Mouse (Mus musculus) MEL (cell line): ENCODE data around the gene Bcl6. TPM values are rescaled to one million over a fixed set of nuclear protein-coding genes. Genes with fewer than 3 reads are reported as not detected.

Source experiments
- DNase-seq: peaks from one replicate; pipeline ENCODE4 v3.0.0; 2011; ENCODE audit warnings: low read depth, low spot score
- H3K27ac ChIP-seq: 2 replicates; pipeline ENCODE4 v1.5.1; 2012; ENCODE audit warnings: low read depth, mild to moderate bottlenecking, control low read depth, low read length, moderate library complexity; ENCODE audit not compliant: control insufficient read depth
- H3K27me3 ChIP-seq, 2 experiments: fragments of 150-350 bp in 1 of 2; sonication (generic) in 1 of 2; 2 replicates each; pipeline ENCODE4 v1.6.1; 2012; ENCODE audit warnings: low read length in 2 of 2, mild to moderate bottlenecking in 2 of 2, improper control_type of control experiment in 1 of 2, moderate library complexity in 1 of 2; ENCODE audit not compliant: insufficient read depth in 2 of 2, control insufficient read depth in 1 of 2
- H3K36me3 ChIP-seq, 2 experiments: 2 replicates each; pipeline ENCODE4 v1.6.1; 2012 to 2014; ENCODE audit warnings: low read length in 2 of 2, improper control_type of control experiment in 1 of 2, inconsistent platforms in 1 of 2, mild to moderate bottlenecking in 1 of 2; ENCODE audit not compliant: insufficient read depth in 2 of 2, control insufficient read depth in 1 of 2
- H3K4me1 ChIP-seq, 2 experiments: fragments of 150-350 bp in 1 of 2; sonication (generic) in 1 of 2; 2 replicates each; pipeline ENCODE4 v1.6.1; 2012; ENCODE audit warnings: low read length in 2 of 2, improper control_type of control experiment in 1 of 2, mild to moderate bottlenecking in 1 of 2; ENCODE audit not compliant: insufficient read depth in 2 of 2, control insufficient read depth in 1 of 2
- H3K4me3 ChIP-seq, 2 experiments: fragments of 150-350 bp in 1 of 2; sonication (generic) in 1 of 2; 2 replicates each; pipeline ENCODE4 v1.5.1; 2012; ENCODE audit warnings: low read depth in 2 of 2, low read length in 2 of 2, mild to moderate bottlenecking in 2 of 2, moderate library complexity in 2 of 2, control low read depth in 1 of 2, improper control_type of control experiment in 1 of 2; ENCODE audit not compliant: control insufficient read depth in 1 of 2, insufficient read depth in 1 of 2
- H3K79me2 ChIP-seq: 2 replicates; pipeline ENCODE4 v1.6.1; 2012; ENCODE audit warnings: mild to moderate bottlenecking, low read length, moderate library complexity; ENCODE audit not compliant: control insufficient read depth, poor library complexity, insufficient read depth
- H3K9ac ChIP-seq: 2 replicates; pipeline ENCODE4 v1.6.1; 2012; ENCODE audit warnings: low read depth, mild to moderate bottlenecking, control low read depth, low read length, moderate library complexity; ENCODE audit not compliant: control insufficient read depth, poor library complexity, severe bottlenecking
- H3K9me3 ChIP-seq: fragments of 150-350 bp; sonication (generic); replicated peaks from 2 replicates; pipeline ENCODE4 v1.6.1; 2012; ENCODE audit warnings: mild to moderate bottlenecking, low read length, improper control_type of control experiment, moderate library complexity; ENCODE audit not compliant: insufficient read depth
- CHD2 ChIP-seq: IDR thresholded peaks from 2 replicates; pipeline ENCODE4 v1.6.1; 2011; ENCODE audit warnings: low read length, improper control_type of control experiment
- CTCF ChIP-seq, 3 experiments: IDR thresholded peaks in 2 of 3; conservative IDR thresholded peaks in 1 of 3; 2 replicates each; pipeline ENCODE4 v1.5.1; 2011 to 2012; ENCODE audit warnings: low read length in 3 of 3, low read depth in 2 of 3, mild to moderate bottlenecking in 2 of 3, improper control_type of control experiment in 1 of 3, inconsistent platforms in 1 of 3, mixed read lengths in 1 of 3, moderate library complexity in 1 of 3; ENCODE audit not compliant: control insufficient read depth in 1 of 3, insufficient read depth in 1 of 3, poor library complexity in 1 of 3, severe bottlenecking in 1 of 3
- ELF1 ChIP-seq: IDR thresholded peaks from 2 replicates; pipeline ENCODE4 v1.6.1; 2014; ENCODE audit warnings: low read depth, mild to moderate bottlenecking, inconsistent platforms, low read length, improper control_type of control experiment, moderate library complexity
- ETS1 ChIP-seq: IDR thresholded peaks from 2 replicates; pipeline ENCODE4 v1.6.1; 2012; ENCODE audit warnings: low read depth, mild to moderate bottlenecking, inconsistent platforms, low read length, improper control_type of control experiment, moderate library complexity
- GABPA ChIP-seq: IDR thresholded peaks from 2 replicates; pipeline ENCODE4 v1.6.1; 2012; ENCODE audit warnings: low read depth, mild to moderate bottlenecking, inconsistent platforms, low read length, improper control_type of control experiment, moderate library complexity
- GATA1 ChIP-seq: IDR thresholded peaks from 2 replicates; pipeline ENCODE4 v1.6.1; 2011; ENCODE audit warnings: low read depth, low read length, improper control_type of control experiment
- HCFC1 ChIP-seq: IDR thresholded peaks from 2 replicates; pipeline ENCODE4 v1.6.1; 2012; ENCODE audit warnings: low read depth, mild to moderate bottlenecking, inconsistent platforms, low read length, improper control_type of control experiment, moderate library complexity
- KAT2A ChIP-seq: conservative IDR thresholded peaks from 2 replicates; pipeline ENCODE4 v1.6.1; 2012; ENCODE audit warnings: low read depth, low read length, improper control_type of control experiment, inconsistent platforms
- MAFK ChIP-seq: IDR thresholded peaks from 2 replicates; pipeline ENCODE4 v1.6.1; 2011; ENCODE audit warnings: low read depth, mild to moderate bottlenecking, low read length, improper control_type of control experiment, borderline replicate concordance
- MAZ ChIP-seq: IDR thresholded peaks from 2 replicates; pipeline ENCODE4 v1.6.1; 2012; ENCODE audit warnings: low read depth, mild to moderate bottlenecking, inconsistent platforms, low read length, improper control_type of control experiment
- MYB ChIP-seq: IDR thresholded peaks from 2 replicates; pipeline ENCODE4 v1.6.1; 2011; ENCODE audit warnings: mild to moderate bottlenecking, low read depth, low read length, improper control_type of control experiment
- NELFE ChIP-seq: IDR thresholded peaks from 2 replicates; pipeline ENCODE4 v1.6.1; 2011; ENCODE audit warnings: low read depth, low read length, improper control_type of control experiment
- POLR2A ChIP-seq, 2 experiments: IDR thresholded peaks; 2 replicates each; pipeline ENCODE4 v1.6.1; 2011 to 2012; ENCODE audit warnings: low read length in 2 of 2, mild to moderate bottlenecking in 2 of 2, control low read depth in 1 of 2, improper control_type of control experiment in 1 of 2, low read depth in 1 of 2, moderate library complexity in 1 of 2; ENCODE audit not compliant: control insufficient read depth in 1 of 2, insufficient read depth in 1 of 2, poor library complexity in 1 of 2
- RAD21 ChIP-seq: IDR thresholded peaks from 2 replicates; pipeline ENCODE4 v1.6.1; 2011; ENCODE audit warnings: mild to moderate bottlenecking, low read depth, low read length, improper control_type of control experiment
- RCOR1 ChIP-seq: IDR thresholded peaks from 2 replicates; pipeline ENCODE4 v1.6.1; 2012; ENCODE audit warnings: low read depth, mild to moderate bottlenecking, inconsistent platforms, low read length, improper control_type of control experiment
- SIN3A ChIP-seq: IDR thresholded peaks from 2 replicates; pipeline ENCODE4 v1.6.1; 2012; ENCODE audit warnings: low read length, improper control_type of control experiment, inconsistent platforms
- SMC3 ChIP-seq: IDR thresholded peaks from 2 replicates; pipeline ENCODE4 v1.6.1; 2011; ENCODE audit warnings: low read depth, low read length, improper control_type of control experiment
- TAL1 ChIP-seq: IDR thresholded peaks from 2 replicates; pipeline ENCODE4 v1.6.1; 2012; ENCODE audit warnings: mild to moderate bottlenecking, inconsistent platforms, low read length, moderate library complexity, mixed read lengths
- TBP ChIP-seq: IDR thresholded peaks from 2 replicates; pipeline ENCODE4 v1.8.0; 2011; ENCODE audit warnings: low read depth, low read length, improper control_type of control experiment
- USF1 ChIP-seq: IDR thresholded peaks from 2 replicates; pipeline ENCODE4 v1.6.1; 2014; ENCODE audit warnings: low read depth, mild to moderate bottlenecking, inconsistent platforms, low read length, improper control_type of control experiment, moderate library complexity
- ZC3H11A ChIP-seq: IDR thresholded peaks from 2 replicates; pipeline ENCODE4 v1.6.1; 2012; ENCODE audit warnings: low read depth, mild to moderate bottlenecking, inconsistent platforms, low read length, improper control_type of control experiment
- ZKSCAN1 ChIP-seq: IDR thresholded peaks from 2 replicates; pipeline ENCODE4 v1.6.1; 2012; ENCODE audit warnings: low read depth, mild to moderate bottlenecking, inconsistent platforms, low read length, improper control_type of control experiment, moderate library complexity
- polyA plus RNA-seq, 2 experiments: library from polyadenylated mRNA; stranded (reverse) in 1 of 2; unstranded in 1 of 2; fragments of >175 nt in 1 of 2; fragments of >200 nt in 1 of 2; gene quantifications; 2 replicates each; pipeline versions ENCODE4 v1.2.1 to v1.2.4; 2012; ENCODE audit warnings: low replicate concordance in 2 of 2, low read depth in 1 of 2; ENCODE audit not compliant: insufficient read length in 2 of 2, insufficient read depth in 1 of 2, missing spikeins in 1 of 2
- total RNA-seq: library from RNA; depleted of rRNA; stranded (reverse); fragments of 300-350 nt; gene quantifications from 2 replicates; pipeline ENCODE4 v1.2.3, GENCODE M21; 2012

Gene Bcl6
- total and polyA plus RNA-seq, 3 experiments: not detected

DNA sequence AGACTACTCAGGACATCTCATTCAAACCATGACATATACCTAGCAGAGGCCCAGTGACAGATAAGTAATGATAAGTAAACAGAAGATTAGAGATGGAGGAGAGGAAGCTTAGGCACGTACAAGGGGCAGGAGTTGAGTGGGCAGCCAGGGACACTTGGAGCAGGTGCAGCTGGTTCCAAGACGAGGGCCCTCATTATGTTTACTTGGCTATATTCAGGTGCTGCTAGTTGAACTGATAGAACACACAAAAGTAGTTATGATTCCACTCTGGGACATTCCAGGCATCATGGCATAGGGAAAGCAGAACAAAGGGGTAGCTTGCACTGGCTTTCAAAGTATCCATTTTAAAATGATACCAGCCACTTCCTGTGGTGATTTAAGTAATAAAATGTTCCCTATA lies 54.3 kb downstream of the Bcl6 start:
- H3K36me3 ChIP-seq: no peaks in the 10 kb centered on the region
- TF ChIP-seq KAT2A (no peak), CTCF (IDR thresholded peaks at IDR 0.05 in 2 of 3, conservative IDR thresholded peaks at IDR 0.05 in 1 of 3; ENCODE audit: control insufficient read depth in 1 of 3, insufficient read depth in 1 of 3, low read depth in 2 of 3, low read length in 3 of 3, poor library complexity in 1 of 3, severe bottlenecking in 1 of 3) (no peak), SMC3 (no peak), GATA1 (no peak), HCFC1 (no peak), ZKSCAN1 (no peak), TBP (no peak), SIN3A (no peak), CHD2 (no peak), RAD21 (no peak), NELFE (no peak), RCOR1 (no peak)
- TF ChIP-seq, all 39 proteins: peak for 0
- H3K9ac ChIP-seq: no peak overlapping the region
- H3K9me3 ChIP-seq: no peaks in the 10 kb centered on the region
- H3K27ac ChIP-seq: no peak overlapping the region
- H3K4me1 ChIP-seq: no peaks in the 10 kb centered on the region
- H3K27me3 ChIP-seq: no peaks in the 10 kb centered on the region
- DNase-seq: no peak
- no peak overlapping the region for H3K4me3 ChIP-seq
- H3K79me2 ChIP-seq: no peaks in the 10 kb centered on the region

GRCm38 (mm10) chr16:23932294-23932693 lies 56.4 kb downstream of the Bcl6 start, which contains the start of gene Rtp2:
Gene Rtp2 (minus strand): TSS chr16:23932394.
- no peak within 1 kb of the TSS for H3K27ac ChIP-seq
- H3K27me3 ChIP-seq: no peaks in the 10 kb centered on the region
- TF ChIP-seq POLR2A (IDR thresholded peaks at IDR 0.05; ENCODE audit: control insufficient read depth in 1 of 2, insufficient read depth in 1 of 2, low read depth in 1 of 2, low read length in 2 of 2, poor library complexity in 1 of 2) (no peak), MAZ (no peak), SMC3 (no peak), USF1 (no peak), TAL1 (no peak), ZC3H11A (no peak), TBP (no peak), NELFE (no peak), GABPA (no peak), MYB (no peak), GATA1 (no peak), ETS1 (no peak), ELF1 (no peak), RAD21 (no peak), MAFK (no peak)

More at GRCm38 (mm10) chr16:23932294-23932693, 56.4 kb downstream of the Bcl6 start, which contains the start of gene Rtp2:
- no peak for DNase-seq
- Histone ChIP-seq H3K36me3 (no peaks in the 10 kb centered on the region), H3K4me3 (no peak within 1 kb of the TSS), H3K9ac (no peak within 1 kb of the TSS), H3K79me2 (no peaks in the 10 kb centered on the region), H3K4me1 (no peaks in the 10 kb centered on the region), H3K9me3 (no peaks in the 10 kb centered on the region)
